Mouse (Mus musculus) CH12.LX (cell line): ENCODE measurements around the gene Serpinb3a.

Experiments used
- CHD1 ChIP-seq: IDR thresholded peaks from 2 replicates; pipeline ENCODE4 v1.6.1; 2012; ENCODE audit warnings: low read depth, low read length, improper control_type of control experiment, inconsistent platforms
- CTCF ChIP-seq, 2 experiments: IDR thresholded peaks in 1 of 2; conservative IDR thresholded peaks in 1 of 2; 2 replicates each; pipeline ENCODE4 v1.5.1; 2011 to 2012; ENCODE audit warnings: low read depth in 2 of 2, low read length in 2 of 2, improper control_type of control experiment in 1 of 2, inconsistent platforms in 1 of 2, mild to moderate bottlenecking in 1 of 2, moderate library complexity in 1 of 2
- EP300 ChIP-seq: IDR thresholded peaks from 2 replicates; pipeline ENCODE4 v1.6.1; 2011; ENCODE audit warnings: low read length, improper control_type of control experiment
- MAFK ChIP-seq: IDR thresholded peaks from 2 replicates; pipeline ENCODE4 v1.6.1; 2011; ENCODE audit warnings: low read length, improper control_type of control experiment; ENCODE audit not compliant: insufficient replicate concordance
- USF1 ChIP-seq: IDR thresholded peaks from 2 replicates; pipeline ENCODE4 v1.6.1; 2014; ENCODE audit warnings: low read depth, mild to moderate bottlenecking, inconsistent platforms, low read length, improper control_type of control experiment
- ZC3H11A ChIP-seq: IDR thresholded peaks from 2 replicates; pipeline ENCODE4 v1.6.1; 2012; ENCODE audit warnings: low read depth, mild to moderate bottlenecking, inconsistent platforms, low read length, improper control_type of control experiment
- ZMIZ1 ChIP-seq: IDR thresholded peaks from 2 replicates; pipeline ENCODE4 v1.6.1; 2012; ENCODE audit warnings: low read depth, mild to moderate bottlenecking, inconsistent platforms, low read length, improper control_type of control experiment

DNA sequence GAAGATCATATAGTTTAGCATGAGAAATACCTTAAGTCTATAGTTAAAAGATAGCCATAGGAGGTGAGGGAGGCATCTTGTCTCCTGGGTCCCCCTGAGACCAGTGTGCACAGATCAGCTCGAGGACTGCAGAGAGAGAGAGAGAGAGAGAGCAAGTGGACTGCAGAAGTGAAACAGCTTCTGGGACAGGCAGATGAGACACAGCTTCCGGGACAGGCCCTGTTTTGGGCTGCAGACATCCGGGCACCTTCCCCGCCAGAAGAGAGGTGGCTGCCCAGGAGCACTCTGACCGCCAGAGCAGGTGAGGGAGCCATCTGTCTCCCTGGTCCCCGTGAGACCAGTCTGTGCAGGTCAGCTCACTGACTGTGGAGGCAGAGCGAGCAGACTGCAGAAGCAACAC lies 36.9 kb downstream of the Serpinb3a start:
- TF ChIP-seq CTCF (conservative IDR thresholded peaks at IDR 0.05 in 1 of 2, IDR thresholded peaks at IDR 0.05 in 1 of 2; ENCODE audit: low read depth in 2 of 2, low read length in 2 of 2) (no peak), MAFK (no peak), ZC3H11A (no peak), EP300 (peak; percentile 84), USF1 (no peak), CHD1 (no peak), ZMIZ1 (no peak)
